Mouse (Mus musculus) neutrophil, adult 65 days (primary cell): ENCODE data around the gene Vmn1r78. TPM values are rescaled to one million over a fixed set of nuclear protein-coding genes. Genes with fewer than 3 reads are reported as not detected.

Experiments
- total RNA-seq: library from RNA; stranded (reverse); gene quantifications from 2 replicates; pipeline ENCODE4 v1.2.4, GENCODE M21; 2023

Vmn1r78 gene
- not detected in 2 replicates for total RNA-seq

DNA sequence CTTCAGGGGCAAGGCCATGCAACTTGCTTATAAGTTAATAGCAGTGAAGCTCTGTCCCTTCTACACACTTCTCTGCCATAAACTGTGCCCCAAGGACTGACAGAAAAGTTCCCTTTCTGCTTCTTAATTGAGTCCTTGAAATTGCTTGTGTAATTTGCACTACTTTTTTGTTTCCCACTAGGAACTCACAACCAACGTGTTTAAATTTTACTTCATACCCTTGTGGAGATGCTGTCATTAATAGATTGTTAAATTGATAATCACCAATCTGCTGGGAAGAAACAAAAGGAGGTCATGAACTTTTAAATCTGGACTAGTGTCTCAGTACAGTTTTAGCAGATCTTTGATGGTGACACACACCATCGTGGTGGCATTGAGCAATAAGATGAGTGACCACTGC, at the start of gene Vmn1r78:
TSS of gene Vmn1r78 (plus strand) at position 301 of the 400 bp plus-strand sequence.

GRCm38 (mm10) chr7:12170979-12171378, 20.9 kb downstream of the Vmn1r78 start, which contains the start of gene Vmn1r79:
Gene Vmn1r79 (plus strand): TSS chr7:12171279.

GRCm38 (mm10) chr7:12188986-12189385, 38.9 kb downstream of the Vmn1r78 start, which contains the start of gene Vmn1r80:
Gene Vmn1r80 (plus strand): TSS chr7:12189286.

Other genes with a start within 250 kb of the Vmn1r78 start
- gene Vmn1r76, start 212.0 kb upstream of the Vmn1r78 start, total RNA-seq = not detected in 2 replicates
- gene Vmn1r77, start 113.5 kb upstream of the Vmn1r78 start, total RNA-seq = not detected in 2 replicates
- gene Vmn1r79, start 21.0 kb downstream of the Vmn1r78 start, total RNA-seq = not detected in 2 replicates
- gene Vmn1r80, start 39.0 kb downstream of the Vmn1r78 start, total RNA-seq = not detected in 2 replicates
- not detected in 2 replicates for gene Vmn1r81, start 118.0 kb downstream of the Vmn1r78 start, total RNA-seq
- gene Vmn1r82, start 150.2 kb downstream of the Vmn1r78 start, total RNA-seq = not detected in 2 replicates
- gene Vmn1r83, start 179.2 kb downstream of the Vmn1r78 start, total RNA-seq = 0.23 and 0.82 TPM in 2 replicates
- not detected in 2 replicates for gene Vmn1r84, start 219.0 kb downstream of the Vmn1r78 start, total RNA-seq